Mouse (Mus musculus) 3T3-L1 (cell line): ENCODE measurements around the gene Neu4.
"Not testable (repeated sequence)": the region's sequence is repeated elsewhere in the genome, so short reads cannot be mapped to it uniquely, and the experiment has no call there.

Experiments used
- DNase-seq: peaks from one replicate; pipeline ENCODE4 v3.0.0-alpha.2; 2015; ENCODE audit warnings: low read depth, low spot score

Neu4 gene

DNA sequence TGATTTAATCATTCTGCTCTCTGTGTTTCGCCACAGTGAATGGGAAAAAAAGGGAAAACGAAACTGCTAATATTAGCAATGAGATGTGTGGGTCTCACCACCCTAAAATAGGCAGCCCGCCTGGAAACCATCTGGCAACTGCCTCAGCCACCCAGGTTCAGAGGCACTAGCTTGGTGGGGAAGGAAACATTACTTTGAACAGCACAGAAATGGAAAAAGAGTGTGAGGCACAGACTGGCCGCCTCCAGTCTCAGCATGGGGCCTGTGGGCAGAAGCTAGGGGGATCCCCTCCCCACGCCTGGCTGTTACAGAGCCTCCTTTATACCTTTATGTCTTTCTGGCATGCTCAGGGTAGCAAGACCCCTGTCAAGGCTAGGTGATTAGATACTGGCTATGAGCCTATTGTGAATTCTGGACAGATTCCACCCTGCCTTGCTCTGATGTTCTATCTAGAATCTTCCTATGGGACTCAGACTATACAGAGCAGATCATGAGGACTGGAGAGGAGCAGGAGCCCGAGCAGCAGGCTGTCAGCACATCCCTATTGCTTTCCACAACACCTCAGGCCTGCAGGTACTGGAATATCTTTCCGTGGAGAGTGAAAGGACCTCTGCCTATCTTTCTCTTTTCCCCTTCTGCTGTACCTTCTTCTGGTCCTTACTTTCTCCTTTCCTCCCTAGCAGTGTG is 33.4 kb downstream of the Neu4 start:
- no peak for DNase-seq

- DNase-seq, result no peak
These were observed 34.2 kb downstream of the Neu4 start for GRCm38 (mm10) chr1:94054481-94054880.

DNA sequence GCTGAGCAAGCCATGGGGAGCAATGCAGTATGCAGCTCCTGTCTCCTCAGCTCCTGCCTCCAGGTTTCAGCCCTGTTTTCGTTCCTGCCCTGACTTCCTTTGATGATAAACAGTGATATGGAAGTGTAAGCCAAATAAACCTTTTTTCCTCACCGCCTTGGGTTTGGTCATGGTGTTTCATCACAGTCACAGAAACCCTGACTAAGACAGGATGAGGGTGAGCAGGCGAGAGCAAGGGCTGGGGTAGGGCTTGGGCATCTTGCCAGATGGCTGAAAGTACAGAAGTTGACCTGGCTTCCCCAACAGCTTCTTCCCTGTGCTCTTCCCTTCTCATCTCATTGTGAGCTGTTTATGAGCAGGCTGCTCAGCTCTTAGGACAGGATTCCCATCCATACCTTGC is 35.7 kb downstream of the Neu4 start:
- DNase-seq, result no peak

- no peak for DNase-seq
These were observed 37.1 kb downstream of the Neu4 start for GRCm38 (mm10) chr1:94057401-94057800.

- not testable (repeated sequence) for DNase-seq
These were observed 38.0 kb downstream of the Neu4 start for GRCm38 (mm10) chr1:94058281-94058680.

- no peak for DNase-seq
These were observed 54.5 kb downstream of the Neu4 start for GRCm38 (mm10) chr1:94074756-94075155.

DNA sequence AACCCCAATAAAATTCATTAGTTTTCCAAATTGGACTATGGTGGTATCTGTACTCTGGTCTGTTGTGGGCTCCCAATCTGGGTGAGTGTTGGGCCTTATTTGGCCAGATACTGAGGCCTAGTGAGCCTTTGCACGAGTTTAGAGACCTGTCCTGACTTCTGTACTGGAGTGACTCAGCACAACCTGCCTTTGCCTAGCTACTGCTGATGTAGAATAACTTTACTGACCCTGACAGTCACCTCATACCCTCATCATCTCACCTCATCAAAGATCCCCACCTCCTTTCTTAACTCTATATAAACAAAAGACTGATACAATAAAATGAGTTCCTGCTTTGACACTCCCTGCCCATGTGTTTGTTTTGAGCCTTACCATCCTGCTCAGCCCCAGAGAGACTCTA is 56.5 kb downstream of the Neu4 start:
- no peak for DNase-seq
